ENCODE assay signal across 15 mouse cellular contexts in the genomic region with DNA sequence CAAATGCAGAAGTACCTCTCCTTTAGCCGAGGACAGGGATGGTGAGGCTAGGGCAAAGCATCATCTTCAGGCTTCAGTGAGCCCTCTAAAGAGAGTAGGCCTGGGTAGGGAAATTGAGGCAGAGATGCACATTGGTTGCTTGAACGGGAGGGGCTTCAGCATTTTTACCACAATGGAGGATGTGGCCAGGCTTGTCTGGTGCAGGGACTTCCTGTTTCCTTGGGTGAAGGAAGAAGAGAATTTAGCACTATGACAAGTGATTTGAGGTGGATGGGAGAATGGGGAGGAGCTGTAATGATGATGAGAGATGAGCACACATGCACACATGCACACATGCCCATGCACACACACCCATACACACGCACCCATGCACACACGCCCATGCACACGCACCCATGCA.
"Had no signal": no experiment of that assay in that cellular context is flagged by ENCODE, and none has a peak within 500 bp of the region (broad histone marks: within the 10 kb centered on the region; RNA-seq: fewer than 3 reads in every experiment).

No protein-coding gene starts in this region.

- H3K27ac ChIP-seq: liver, embryonic 14.5 days; midbrain, embryonic 12.5 days; neural tube, embryonic 15.5 days; stomach, postnatal 0 days had no signal

- H3K9ac ChIP-seq: liver, embryonic 14.5 days; midbrain, embryonic 12.5 days; neural tube, embryonic 15.5 days had no signal

- H3K4me2 ChIP-seq: midbrain, embryonic 12.5 days; neural tube, embryonic 15.5 days had no signal

- H3K4me3 ChIP-seq: midbrain, embryonic 12.5 days; neural tube, embryonic 15.5 days had no signal

- H3K27me3 ChIP-seq: midbrain, embryonic 12.5 days; neural tube, embryonic 15.5 days had no signal

- DNase-seq: kidney, postnatal 10 days; kidney, postnatal 4 days; left cerebral cortex, postnatal 4 days; liver; lung, adult 2 months; lung, postnatal 36 days; right cerebral cortex, adult 18-20 months; right cerebral cortex, postnatal 25 days had no signal

- ATAC-seq: intestine, postnatal 0 days; lung, postnatal 0 days; midbrain, embryonic 16.5 days had no signal

- H3K36me3 ChIP-seq: midbrain, embryonic 12.5 days; neural tube, embryonic 15.5 days had no signal

- H3K9me3 ChIP-seq: midbrain, embryonic 12.5 days; neural tube, embryonic 15.5 days had no signal
